Mouse (Mus musculus) brain, embryonic 14.5 days (tissue): ENCODE measurements around the gene Cdkl1.

Source experiments
- CTCF ChIP-seq: fragments of 200-500 bp; IDR thresholded peaks from 2 replicates; pipeline ENCODE4 v1.5.1; 2012; ENCODE audit warnings: inconsistent platforms, mild to moderate bottlenecking, moderate library complexity, borderline replicate concordance; ENCODE audit not compliant: insufficient read depth, insufficient read length; ENCODE audit errors: extremely low read depth
- POLR2A ChIP-seq: fragments of 200-500 bp; IDR thresholded peaks from 2 replicates; pipeline ENCODE4 v1.6.1; 2012; ENCODE audit warnings: mild to moderate bottlenecking, inconsistent platforms, borderline replicate concordance; ENCODE audit not compliant: poor library complexity, insufficient read depth, insufficient read length, severe bottlenecking; ENCODE audit errors: extremely low read depth

GRCm38 (mm10) chr12:69811976-69812375 lies 20.9 kb upstream of the Cdkl1 start:
- TF ChIP-seq POLR2A: no peak
- no peak for TF ChIP-seq CTCF
